Mouse (Mus musculus) small intestine, adult 2 months (tissue): ENCODE data around the gene Dock2.

Experiments used
- CTCF ChIP-seq: fragments of 200-500 bp; IDR thresholded peaks from 2 replicates; pipeline ENCODE4 v1.5.1; 2012; ENCODE audit warnings: low read depth, mild to moderate bottlenecking, control low read depth, inconsistent platforms, low read length, moderate library complexity, mixed read lengths; ENCODE audit not compliant: insufficient replicate concordance, insufficient read length; ENCODE audit errors: extremely low read depth
- POLR2A ChIP-seq: fragments of 200-500 bp; IDR thresholded peaks from 2 replicates; pipeline ENCODE4 v1.6.1; 2012; ENCODE audit warnings: low read depth, mild to moderate bottlenecking, control low read depth, inconsistent platforms, low read length, moderate library complexity

- no peak for TF ChIP-seq POLR2A
- no peak for TF ChIP-seq CTCF
Observed at GRCm38 (mm10) chr11:34264099-34264498, 519.6 kb downstream of the Dock2 start.
